Mouse (Mus musculus) myocyte (in vitro differentiated cells): ENCODE measurements around the gene Pex7. TPM values are rescaled to one million over a fixed set of nuclear protein-coding genes. Genes with fewer than 3 reads are reported as not detected.

Experiments used
- H3K27me3 ChIP-seq: one replicate; pipeline ENCODE4 v1.6.1; 2011; ENCODE audit not compliant: control insufficient read depth, insufficient read depth, insufficient read length
- H3K36me3 ChIP-seq: one replicate; pipeline ENCODE4 v1.6.1; 2011; ENCODE audit not compliant: control insufficient read depth, insufficient read depth
- H3K4me2 ChIP-seq: one replicate; pipeline ENCODE4 v1.6.1; 2011; ENCODE audit warnings: low read depth, control low read depth
- H3K4me3 ChIP-seq: one replicate; pipeline ENCODE4 v1.5.1; 2011; ENCODE audit warnings: mild to moderate bottlenecking, control low read depth, moderate library complexity
- H3K79me2 ChIP-seq: one replicate; pipeline ENCODE4 v1.6.1; 2011; ENCODE audit not compliant: control insufficient read depth, insufficient read depth
- H3ac ChIP-seq: one replicate; pipeline ENCODE4 v1.6.1; 2011; ENCODE audit not compliant: control insufficient read depth, insufficient read length
- CEBPB ChIP-seq: IDR thresholded peaks from 2 replicates; pipeline ENCODE4 v1.6.1; 2011; ENCODE audit warnings: mild to moderate bottlenecking, moderate library complexity; ENCODE audit not compliant: poor library complexity, insufficient read depth, severe bottlenecking
- E2F4 ChIP-seq: IDR thresholded peaks from one replicate; pipeline ENCODE4 v1.6.1; 2011; ENCODE audit warnings: mild to moderate bottlenecking, control low read depth, moderate library complexity; ENCODE audit not compliant: insufficient read depth
- MAX ChIP-seq: IDR thresholded peaks from one replicate; pipeline ENCODE4 v1.6.1; 2011; ENCODE audit warnings: low read depth, mild to moderate bottlenecking, control low read depth
- MYOD1 ChIP-seq, 3 experiments: IDR thresholded peaks; one replicate each; pipeline ENCODE4 v1.6.1; 2011; ENCODE audit warnings: control low read depth in 2 of 3, low read depth in 2 of 3, mild to moderate bottlenecking in 2 of 3, moderate library complexity in 1 of 3; ENCODE audit not compliant: insufficient read length in 2 of 3, control insufficient read depth in 1 of 3
- MYOG ChIP-seq, 3 experiments: IDR thresholded peaks; one replicate each; pipeline ENCODE4 v1.6.1; 2011; ENCODE audit warnings: control low read depth in 2 of 3, low read depth in 2 of 3, mild to moderate bottlenecking in 2 of 3; ENCODE audit not compliant: insufficient read length in 2 of 3, control insufficient read depth in 1 of 3, insufficient read depth in 1 of 3
- POLR2A ChIP-seq: IDR thresholded peaks from one replicate; pipeline ENCODE4 v1.6.1; 2011; ENCODE audit warnings: low read depth, mild to moderate bottlenecking, control low read depth, moderate library complexity; ENCODE audit not compliant: insufficient read length
- POLR2AphosphoS2 ChIP-seq: IDR thresholded peaks from one replicate; pipeline ENCODE4 v1.6.1; 2011; ENCODE audit warnings: low read depth, control low read depth; ENCODE audit not compliant: insufficient read length
- REST ChIP-seq: IDR thresholded peaks from one replicate; pipeline ENCODE4 v1.6.1; 2011; ENCODE audit warnings: mild to moderate bottlenecking, control low read depth, moderate library complexity; ENCODE audit not compliant: insufficient read depth, insufficient read length
- SRF ChIP-seq: IDR thresholded peaks from one replicate; pipeline ENCODE4 v1.6.1; 2011; ENCODE audit warnings: low read depth; ENCODE audit not compliant: control insufficient read depth, insufficient read length
- TCF12 ChIP-seq: IDR thresholded peaks from one replicate; pipeline ENCODE4 v1.6.1; 2011; ENCODE audit warnings: mild to moderate bottlenecking, control low read depth; ENCODE audit not compliant: poor library complexity, insufficient read depth, severe bottlenecking
- TCF3 ChIP-seq: IDR thresholded peaks from one replicate; pipeline ENCODE4 v1.6.1; 2011; ENCODE audit warnings: low read depth, control low read depth; ENCODE audit not compliant: insufficient read length
- USF1 ChIP-seq: IDR thresholded peaks from one replicate; pipeline ENCODE4 v1.6.1; 2011; ENCODE audit warnings: low read depth, mild to moderate bottlenecking, control low read depth, moderate library complexity
- polyA plus RNA-seq: library from polyadenylated mRNA; unstranded; fragments of >200 nt; fragmentation: generic; extraction: Trizol; gene quantifications from one replicate; pipeline ENCODE4 v1.2.1, GENCODE M21; 2012; ENCODE audit warnings: missing spikeins

The Pex7 gene
- polyA plus RNA-seq, 1 experiment, result 7.9 TPM

DNA sequence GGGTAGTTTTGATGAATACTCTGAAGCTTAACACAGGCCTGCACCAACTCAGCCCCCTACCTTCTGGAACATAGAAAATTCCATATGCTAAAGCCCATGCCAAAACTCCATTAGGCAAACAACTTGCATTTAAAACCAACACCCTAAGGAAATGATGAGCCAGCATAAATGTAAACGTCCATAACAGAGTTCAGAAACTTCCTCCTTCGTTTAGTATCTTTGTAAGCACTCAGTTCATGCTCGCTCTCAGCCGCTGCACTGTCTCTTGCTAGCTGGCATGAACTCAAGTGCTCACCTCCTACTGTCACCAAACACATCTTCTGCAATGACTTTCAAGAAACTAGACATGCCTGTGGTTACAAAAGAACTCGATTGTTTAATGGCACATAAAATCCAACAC lies 32.1 kb downstream of the Pex7 start:
- no peak overlapping the region for H3K4me3 ChIP-seq
- no peaks in the 10 kb centered on the region for H3K27me3 ChIP-seq
- H3K4me2 ChIP-seq, result no peak overlapping the region
- no peaks in the 10 kb centered on the region for H3K36me3 ChIP-seq
- TF ChIP-seq MYOD1 (IDR thresholded peaks at IDR 0.05; ENCODE audit: control insufficient read depth in 1 of 3, insufficient read length in 2 of 3, low read depth in 2 of 3) (no peak), MYOG (IDR thresholded peaks at IDR 0.05; ENCODE audit: control insufficient read depth in 1 of 3, insufficient read depth in 1 of 3, insufficient read length in 2 of 3, low read depth in 2 of 3) (no peak), POLR2A (no peak)
- no peak overlapping the region for H3ac ChIP-seq
- H3K79me2 ChIP-seq, result no peaks in the 10 kb centered on the region

DNA sequence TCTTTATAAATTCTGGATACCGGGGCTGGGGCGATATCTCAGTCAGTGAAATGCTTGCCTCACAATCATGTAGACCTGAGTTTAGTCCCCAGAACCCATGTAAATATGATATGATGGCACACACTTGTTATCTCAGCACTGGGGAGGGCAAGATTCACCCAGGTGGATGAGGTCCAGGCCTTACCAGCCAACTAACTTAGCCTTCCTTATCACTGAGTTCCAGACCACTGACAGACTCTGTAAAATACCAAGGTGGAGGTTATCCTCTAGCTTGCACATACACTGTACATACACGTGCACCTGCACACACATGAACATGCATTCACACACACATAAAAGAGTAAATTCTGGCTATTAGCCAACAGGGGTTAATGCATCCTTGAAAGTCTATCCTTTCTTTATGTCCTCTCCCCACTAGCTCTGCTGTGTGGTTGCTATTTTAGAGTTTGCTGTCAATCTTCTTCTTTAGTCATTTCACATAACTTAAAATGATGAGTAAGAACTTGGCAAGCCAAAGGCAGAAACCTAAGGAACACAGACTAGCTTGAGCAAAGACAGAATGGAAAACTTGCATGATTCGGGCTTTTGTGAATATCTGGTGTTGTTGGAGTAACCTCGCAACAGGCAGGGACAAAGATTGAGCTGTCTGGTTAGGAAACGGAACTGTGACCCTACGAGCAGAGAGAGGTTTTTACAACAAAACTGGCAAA lies 51.7 kb downstream of the Pex7 start:
- no peak overlapping the region for H3K4me2 ChIP-seq
- H3ac ChIP-seq, result no peak overlapping the region
- H3K27me3 ChIP-seq, result peaks cover 14% of the 10 kb centered on the region
- no peaks in the 10 kb centered on the region for H3K79me2 ChIP-seq
- H3K36me3 ChIP-seq, result no peaks in the 10 kb centered on the region
- H3K4me3 ChIP-seq, result no peak overlapping the region
- no peak for TF ChIP-seq E2F4
- TF ChIP-seq POLR2A, result no peak
- no peak for TF ChIP-seq POLR2AphosphoS2
- no peak for TF ChIP-seq TCF12
- no peak for TF ChIP-seq MYOG (IDR thresholded peaks at IDR 0.05; ENCODE audit: control insufficient read depth in 1 of 3, insufficient read depth in 1 of 3, insufficient read length in 2 of 3, low read depth in 2 of 3)
- TF ChIP-seq USF1, result no peak
- no peak for TF ChIP-seq REST
- TF ChIP-seq TCF3, result no peak
- TF ChIP-seq MYOD1 (IDR thresholded peaks at IDR 0.05; ENCODE audit: control insufficient read depth in 1 of 3, insufficient read length in 2 of 3, low read depth in 2 of 3), result no peak
- no peak for TF ChIP-seq CEBPB

DNA sequence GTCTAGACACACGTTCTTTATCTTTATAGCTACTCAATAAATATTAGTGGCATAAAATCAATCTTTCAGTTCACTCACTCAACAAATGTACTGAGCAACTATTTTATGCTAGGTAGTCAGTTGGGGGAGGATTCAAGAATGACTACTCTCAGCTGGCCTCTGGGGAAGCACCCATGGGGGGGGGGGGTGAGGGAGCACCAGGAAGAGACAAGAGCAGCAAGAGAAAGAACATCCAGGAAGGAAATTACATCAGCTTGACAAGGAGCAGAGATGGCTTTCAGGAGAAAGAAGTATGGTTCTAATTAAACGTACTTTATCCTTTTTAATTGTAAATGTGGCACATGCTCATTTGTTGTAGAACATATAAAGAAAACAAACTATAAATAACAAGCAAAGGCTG lies 53.9 kb downstream of the Pex7 start:
- no peak overlapping the region for H3ac ChIP-seq
- H3K79me2 ChIP-seq, result no peaks in the 10 kb centered on the region
- H3K4me2 ChIP-seq, result no peak overlapping the region
- peaks cover 33% of the 10 kb centered on the region for H3K27me3 ChIP-seq
- TF ChIP-seq TCF12 (no peak), USF1 (no peak), REST (no peak), MYOG (IDR thresholded peaks at IDR 0.05; ENCODE audit: control insufficient read depth in 1 of 3, insufficient read depth in 1 of 3, insufficient read length in 2 of 3, low read depth in 2 of 3) (no peak), MYOD1 (IDR thresholded peaks at IDR 0.05; ENCODE audit: control insufficient read depth in 1 of 3, insufficient read length in 2 of 3, low read depth in 2 of 3) (no peak), CEBPB (no peak)
- no peaks in the 10 kb centered on the region for H3K36me3 ChIP-seq
- no peak overlapping the region for H3K4me3 ChIP-seq

DNA sequence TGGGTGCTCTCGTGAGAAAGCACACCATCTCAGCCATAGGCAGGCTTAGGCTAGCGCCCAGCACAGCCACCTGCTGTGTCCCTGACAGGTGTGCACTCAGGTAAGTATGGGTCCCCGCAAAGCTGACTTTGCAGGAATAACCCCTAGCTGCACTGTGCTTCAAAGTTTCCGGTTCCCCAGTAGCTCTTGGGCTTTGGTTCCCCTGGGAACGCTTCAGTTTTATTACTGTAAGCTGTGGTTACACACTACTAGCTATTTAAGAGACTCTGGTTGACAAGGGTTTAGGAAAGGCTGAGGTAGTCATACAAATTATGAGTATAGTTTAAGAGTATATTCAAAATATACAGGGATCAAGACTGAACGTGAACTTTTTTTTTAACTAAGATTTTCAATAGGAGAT lies 54.7 kb downstream of the Pex7 start:
- Histone ChIP-seq H3K27me3 (peaks cover 33% of the 10 kb centered on the region), H3K4me3 (no peak overlapping the region), H3K4me2 (no peak overlapping the region), H3ac (no peak overlapping the region), H3K79me2 (no peaks in the 10 kb centered on the region), H3K36me3 (no peaks in the 10 kb centered on the region)
- TF ChIP-seq TCF3 (no peak), SRF (no peak), MYOD1 (IDR thresholded peaks at IDR 0.05; ENCODE audit: control insufficient read depth in 1 of 3, insufficient read length in 2 of 3, low read depth in 2 of 3) (no peak), E2F4 (no peak), REST (no peak), POLR2A (no peak), CEBPB (no peak), USF1 (no peak), POLR2AphosphoS2 (no peak), MYOG (IDR thresholded peaks at IDR 0.05; ENCODE audit: control insufficient read depth in 1 of 3, insufficient read depth in 1 of 3, insufficient read length in 2 of 3, low read depth in 2 of 3) (no peak)

DNA sequence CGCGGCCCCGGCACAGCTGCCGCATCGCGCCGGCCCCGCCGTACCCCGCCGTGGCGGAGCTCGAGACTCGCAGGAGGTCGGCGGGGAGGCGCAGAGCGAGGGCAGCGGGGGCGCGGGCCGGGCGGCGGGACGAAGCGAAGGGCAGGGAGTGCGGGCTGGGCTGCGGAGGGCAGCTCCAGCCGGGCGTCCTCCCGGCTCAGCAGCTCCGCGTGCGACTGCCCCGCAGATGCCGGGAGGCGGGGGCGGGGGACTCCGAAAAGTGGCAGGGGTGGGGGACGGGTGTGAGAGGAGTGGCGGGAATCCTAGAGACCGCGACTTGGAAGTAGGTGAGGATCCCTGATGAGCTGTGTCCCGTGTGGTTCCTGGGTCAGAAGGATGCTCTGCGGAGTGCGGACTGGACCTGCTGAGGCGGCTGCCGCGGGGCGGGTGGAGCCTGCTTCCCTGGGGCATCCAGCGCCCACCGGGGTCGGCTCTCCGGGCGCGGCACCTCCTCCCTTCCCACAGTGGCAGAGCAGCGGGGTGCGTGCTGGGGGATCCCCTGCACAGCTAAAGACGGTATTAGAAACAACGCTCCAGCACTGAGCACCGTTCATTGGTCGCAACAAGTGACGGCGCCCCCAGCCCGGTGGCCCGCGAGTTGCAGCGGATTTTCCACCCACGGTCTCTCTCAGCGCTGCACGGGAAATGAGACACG lies 56.3 kb downstream of the Pex7 start, which contains the start of gene Slc35d3:
Gene Slc35d3, minus strand, starts transcription at position 462 of the 694 bp plus-strand sequence.
- H3K27me3 ChIP-seq, result peaks cover 33% of the 10 kb centered on the region
- no peaks in the 10 kb centered on the region for H3K79me2 ChIP-seq
- H3K4me2 ChIP-seq, result no peak within 1 kb of the TSS
- H3ac ChIP-seq, result peak within 1 kb of the TSS; percentile 0
- no peaks in the 10 kb centered on the region for H3K36me3 ChIP-seq
- H3K4me3 ChIP-seq, result no peak within 1 kb of the TSS
- no peak for TF ChIP-seq USF1
- no peak for TF ChIP-seq MAX
- TF ChIP-seq E2F4, result no peak
